ENCODE assay signal across 27 mouse cellular contexts in genomic region chr3:109313501-109313900, GRCm38 (mm10). TPM values are rescaled to one million over a fixed set of nuclear protein-coding genes. Genes with fewer than 3 reads are reported as not detected.
"Had no signal": no experiment of that assay in that cellular context is flagged by ENCODE, and none has a peak within 500 bp of the region (broad histone marks: within the 10 kb centered on the region; RNA-seq: fewer than 3 reads in every experiment).

No protein-coding gene starts in this region.

- H3K36me3 ChIP-seq: embryonic facial prominence, embryonic 12.5 days; embryonic facial prominence, embryonic 13.5 days; embryonic facial prominence, embryonic 15.5 days; forebrain, embryonic 10.5 days; forebrain, embryonic 12.5 days; forebrain, embryonic 15.5 days; heart, embryonic 10.5 days; heart, embryonic 12.5 days had no signal

- H3K4me2 ChIP-seq: embryonic facial prominence, embryonic 12.5 days; embryonic facial prominence, embryonic 13.5 days; embryonic facial prominence, embryonic 15.5 days; forebrain, embryonic 12.5 days; forebrain, embryonic 13.5 days; forebrain, embryonic 15.5 days; heart, embryonic 11.5 days; heart, embryonic 12.5 days had no signal

- H3K4me3 ChIP-seq: embryonic facial prominence, embryonic 12.5 days; embryonic facial prominence, embryonic 13.5 days; embryonic facial prominence, embryonic 15.5 days; erythroblast, embryonic 14.5 days; forebrain, embryonic 10.5 days; forebrain, embryonic 12.5 days; forebrain, embryonic 13.5 days; forebrain, embryonic 15.5 days; gastrocnemius, adult 2 months; heart, embryonic 10.5 days; heart, embryonic 12.5 days had no signal

- H3K9ac ChIP-seq: embryonic facial prominence, embryonic 12.5 days; embryonic facial prominence, embryonic 13.5 days; embryonic facial prominence, embryonic 15.5 days; forebrain, embryonic 12.5 days; forebrain, embryonic 13.5 days; forebrain, embryonic 15.5 days; forebrain, postnatal 0 days; heart, embryonic 12.5 days had no signal

- H3K27ac ChIP-seq: embryonic facial prominence, embryonic 12.5 days; embryonic facial prominence, embryonic 13.5 days; embryonic facial prominence, embryonic 15.5 days; forebrain, embryonic 10.5 days; forebrain, embryonic 12.5 days; forebrain, embryonic 13.5 days; forebrain, embryonic 15.5 days; gastrocnemius, adult 2 months; heart, embryonic 10.5 days had no signal

- DNase-seq: cerebellum, adult 8-10 months; cerebellum, adult 9-10 months; cerebellum, adult 9-11 months; cerebellum, postnatal 10 days; cerebellum, postnatal 14 days; cerebellum, postnatal 25 days; cerebellum, postnatal 36 days; embryo, embryonic 11 days; forebrain, postnatal 0 days; gastrocnemius, adult 2 months; gastrocnemius, postnatal 10 days; gastrocnemius, postnatal 14 days; gastrocnemius, postnatal 25 days; gastrocnemius, postnatal 36 days had no signal

- H3K4me1 ChIP-seq: forebrain, embryonic 10.5 days; forebrain, embryonic 12.5 days; forebrain, embryonic 13.5 days; forebrain, embryonic 15.5 days had no signal

- ATAC-seq: forebrain, embryonic 13.5 days; forebrain, embryonic 14.5 days; forebrain, embryonic 15.5 days; forebrain, embryonic 16.5 days; forebrain, postnatal 0 days had no signal

- H3K27me3 ChIP-seq: embryonic facial prominence, embryonic 12.5 days; embryonic facial prominence, embryonic 13.5 days; embryonic facial prominence, embryonic 15.5 days; forebrain, embryonic 12.5 days; forebrain, embryonic 13.5 days; forebrain, embryonic 15.5 days; heart, embryonic 12.5 days had no signal

- H3K9me3 ChIP-seq: embryonic facial prominence, embryonic 12.5 days; embryonic facial prominence, embryonic 13.5 days; embryonic facial prominence, embryonic 15.5 days; forebrain, embryonic 10.5 days; forebrain, embryonic 12.5 days; forebrain, embryonic 13.5 days; forebrain, embryonic 15.5 days; heart, embryonic 10.5 days; heart, embryonic 12.5 days had no signal

RNA-seq across cellular contexts. Expression of gene Vav3, which starts 27.0 kb away (rescaled TPM):
- polyA plus RNA-seq: erythroblast, embryonic 14.5 days had no signal
